Mouse (Mus musculus): ENCODE measurements around the gene Nsmf. TPM values are rescaled to one million over a fixed set of nuclear protein-coding genes. Genes with fewer than 3 reads are reported as not detected.

Gene Nsmf
- 100 to 1,000 TPM; 768 to 931 (median 837) TPM for total RNA-seq (2022)

DNA sequence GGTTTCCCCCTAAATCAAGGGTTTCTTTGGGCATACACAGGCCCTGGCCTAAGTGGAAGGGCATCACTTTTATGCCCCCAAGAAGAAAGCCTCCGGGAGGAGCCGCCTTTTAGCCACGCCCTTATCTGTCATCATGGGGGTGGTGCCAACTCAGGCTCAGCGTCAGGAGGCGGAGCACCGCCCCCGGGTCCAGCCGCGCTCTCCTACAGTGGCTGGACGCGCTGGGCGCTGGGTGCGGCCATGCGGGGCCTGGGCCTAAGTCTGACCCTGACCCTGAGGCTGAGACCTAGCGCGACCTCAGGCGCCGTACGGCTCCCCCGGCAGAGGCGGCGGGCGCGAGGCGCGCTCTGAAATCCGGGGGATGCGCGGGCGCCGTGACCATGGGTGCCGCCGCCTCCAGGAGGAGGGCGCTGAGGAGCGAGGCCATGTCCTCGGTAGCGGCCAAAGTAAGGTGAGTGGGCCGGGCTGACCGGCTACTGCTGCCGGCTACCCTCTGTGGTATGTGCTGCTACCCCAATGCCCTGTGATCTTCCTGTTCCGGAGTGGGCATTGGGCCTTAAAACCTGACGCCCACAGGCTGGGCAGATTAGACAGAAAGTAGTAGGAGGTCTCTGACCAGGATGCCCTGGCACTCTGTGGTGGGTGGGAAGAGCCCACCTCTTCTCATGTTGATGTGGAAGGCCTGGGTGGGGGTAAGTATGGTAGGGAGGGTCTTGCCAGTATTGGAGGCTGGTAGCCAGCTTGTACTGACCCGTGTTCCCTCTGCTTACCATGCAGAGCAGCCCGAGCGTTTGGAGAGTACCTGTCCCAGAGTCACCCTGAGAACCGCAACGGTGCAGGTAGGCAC is at the start of gene Nsmf:
Gene Nsmf (plus strand): TSS at position 135 of the 847 bp plus-strand sequence.
- DNase-seq (ENCODE audit: low spot score in 2 of 2): peak; percentile 81 to 89

DNA sequence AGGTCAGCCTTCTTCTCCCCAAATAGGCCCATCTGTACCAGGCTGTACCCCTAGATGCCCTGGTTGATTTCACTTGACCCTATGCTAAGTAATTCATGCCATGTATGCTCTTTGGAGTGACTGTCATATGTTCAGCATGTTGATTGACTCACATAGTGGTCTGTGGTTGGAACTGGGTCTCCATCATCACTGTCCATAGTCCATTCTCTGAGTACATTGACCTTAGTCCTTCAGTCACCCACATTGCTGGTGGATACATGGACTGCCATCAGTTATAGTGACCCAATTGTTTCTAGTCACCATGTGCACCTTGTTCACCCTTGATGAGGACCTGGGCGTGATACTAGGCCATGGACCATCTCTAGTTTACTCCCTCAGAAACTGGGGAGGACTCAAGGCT is 47.4 kb upstream of the Nsmf start:
- DNase-seq (ENCODE audit: low spot score in 2 of 2): no peak

GRCm38 (mm10) chr2:25008250-25008649 is 45.9 kb upstream of the Nsmf start:
- no peak for DNase-seq (ENCODE audit: low spot score in 2 of 2)

DNA sequence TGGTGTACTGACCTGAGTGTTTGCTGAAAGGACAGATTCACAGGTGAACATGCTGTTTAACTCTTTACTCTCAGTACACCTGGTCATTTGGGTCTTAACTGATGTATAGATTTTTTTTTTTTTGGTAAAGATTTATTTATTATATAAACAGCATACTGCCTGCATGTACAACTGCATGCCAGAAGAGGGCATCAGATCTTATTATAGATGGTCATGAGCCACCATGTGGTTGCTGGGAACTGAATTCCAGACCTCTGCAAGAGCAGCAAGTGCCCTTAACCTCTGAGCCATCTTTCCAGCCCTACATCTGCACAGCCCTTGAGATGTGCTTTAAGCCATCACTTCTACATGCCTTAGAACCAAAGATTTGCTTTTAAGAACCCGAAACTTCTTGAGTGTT is 31.5 kb upstream of the Nsmf start:
- DNase-seq (ENCODE audit: low spot score in 2 of 2): no peak

DNA sequence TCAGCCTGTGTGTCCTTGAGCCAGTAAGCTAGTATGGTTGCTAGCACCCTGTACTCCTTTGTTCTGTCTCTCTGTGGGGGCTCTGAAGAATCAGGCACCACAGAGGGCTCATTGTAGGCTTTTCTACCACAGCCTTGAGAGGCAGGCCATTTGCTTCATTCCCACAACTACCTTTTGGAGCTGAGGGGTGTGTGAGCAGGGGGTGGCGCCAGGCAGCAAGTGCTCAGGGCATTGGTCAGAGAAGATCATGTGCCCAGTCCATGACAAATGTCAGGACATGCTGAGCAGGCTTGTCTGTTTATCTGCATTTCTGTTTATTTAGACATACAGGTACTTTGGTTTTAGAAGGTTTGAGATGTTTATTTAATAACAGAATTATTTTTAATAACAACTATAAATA is 29.0 kb upstream of the Nsmf start:
- no peak for DNase-seq (ENCODE audit: low spot score in 2 of 2)

GRCm38 (mm10) chr2:25034994-25035393 is 19.2 kb upstream of the Nsmf start:
- DNase-seq (ENCODE audit: low spot score in 2 of 2): no peak

DNA sequence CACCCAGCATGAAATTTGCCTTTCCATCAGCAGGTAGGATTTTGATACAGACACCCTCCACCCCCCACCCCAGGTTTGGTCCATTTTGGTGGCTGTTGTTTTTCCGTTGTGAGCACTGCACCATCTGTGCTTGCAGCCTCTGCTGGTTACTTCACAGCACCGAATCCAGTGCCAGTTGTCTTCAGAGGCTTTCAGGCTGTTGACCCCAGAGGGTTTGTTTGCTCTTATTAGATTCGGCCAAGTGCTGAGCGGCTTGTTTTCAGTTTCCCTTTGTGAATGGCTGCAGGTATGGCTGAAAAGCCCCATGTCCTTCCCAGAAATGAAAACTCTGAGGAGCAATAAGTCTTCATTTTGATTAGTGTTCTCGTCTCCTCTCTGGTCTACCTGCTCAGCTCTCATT is 14.1 kb upstream of the Nsmf start:
- DNase-seq (ENCODE audit: low spot score in 2 of 2): no peak

DNA sequence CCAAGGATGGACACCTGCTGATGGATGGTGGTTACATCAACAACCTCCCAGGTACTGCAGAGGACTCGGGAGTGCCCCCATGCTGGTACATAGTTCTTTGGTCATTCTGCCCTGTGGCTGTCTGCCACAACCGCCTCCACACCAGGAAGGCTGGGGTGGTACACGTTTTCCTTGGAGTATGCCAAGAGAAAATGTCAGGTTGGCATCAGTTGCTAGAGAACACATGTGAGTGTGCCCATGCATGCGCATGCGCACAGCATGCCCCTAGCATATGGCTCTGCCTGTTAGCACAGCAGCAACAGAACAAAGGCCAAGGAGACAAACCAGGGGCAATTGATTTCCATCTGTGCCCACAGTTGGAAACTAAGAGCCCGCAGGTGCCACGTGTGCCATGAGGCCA is 3.2 kb upstream of the Nsmf start:
- DNase-seq (ENCODE audit: low spot score in 2 of 2): peak; percentile 73 to 74

DNA sequence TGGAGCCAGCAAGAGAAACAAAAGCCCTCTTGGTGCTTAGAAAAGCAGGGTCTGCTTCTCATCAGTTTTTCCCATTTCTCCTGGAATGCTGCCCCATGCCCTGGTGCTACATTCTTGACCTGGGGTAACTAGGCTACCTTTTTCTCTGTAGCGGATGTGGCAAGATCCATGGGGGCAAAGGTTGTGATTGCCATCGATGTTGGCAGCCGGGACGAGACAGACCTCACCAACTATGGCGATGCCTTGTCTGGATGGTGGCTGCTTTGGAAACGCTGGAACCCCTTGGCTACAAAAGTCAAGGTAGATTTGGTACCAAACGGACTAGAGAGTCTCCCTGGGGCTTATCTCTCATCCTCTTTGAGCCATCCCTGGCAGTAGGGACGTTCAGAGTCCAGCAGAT is 2.7 kb upstream of the Nsmf start:
- no peak for DNase-seq (ENCODE audit: low spot score in 2 of 2)

DNA sequence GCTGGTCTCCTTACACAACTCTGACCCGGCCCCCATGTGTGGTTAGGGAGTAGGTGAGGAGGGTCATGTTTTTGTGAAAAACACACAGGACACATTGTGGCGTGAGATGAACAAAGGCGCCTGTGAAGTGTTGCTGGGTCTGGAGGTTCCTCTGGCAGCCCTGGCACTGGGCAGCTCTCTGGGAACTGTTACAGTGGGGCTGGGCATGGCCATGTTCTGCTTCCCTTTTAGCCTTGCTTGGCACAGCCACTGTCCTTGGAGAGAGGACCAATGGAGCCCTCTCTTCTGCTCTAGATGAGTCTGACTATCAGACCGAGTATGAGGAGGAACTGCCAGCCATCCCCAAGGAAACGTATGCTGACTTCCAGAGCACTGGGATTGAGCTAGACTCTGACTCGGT is 1.1 kb upstream of the Nsmf start:
- no peak for DNase-seq (ENCODE audit: low spot score in 2 of 2)

DNA sequence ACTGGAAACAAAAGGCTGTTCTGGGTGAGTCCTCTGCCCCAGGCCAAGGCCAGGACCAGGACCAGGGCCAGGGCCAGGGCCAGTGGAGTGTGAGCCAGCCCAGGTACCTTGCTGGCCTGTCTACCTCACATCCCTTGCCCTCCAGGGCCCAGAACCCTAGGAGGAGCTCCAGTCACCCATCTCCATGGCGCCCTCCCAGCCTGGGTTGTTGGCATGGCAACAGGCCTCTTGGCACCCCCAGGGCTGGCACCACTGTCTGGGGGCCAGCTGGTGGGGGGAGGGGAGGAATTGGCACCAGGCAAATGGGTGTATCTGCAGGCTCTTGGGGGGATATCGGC is 882 bp downstream of the Nsmf start:
- peak; percentile 83 to 89 for DNase-seq (ENCODE audit: low spot score in 2 of 2)

DNA sequence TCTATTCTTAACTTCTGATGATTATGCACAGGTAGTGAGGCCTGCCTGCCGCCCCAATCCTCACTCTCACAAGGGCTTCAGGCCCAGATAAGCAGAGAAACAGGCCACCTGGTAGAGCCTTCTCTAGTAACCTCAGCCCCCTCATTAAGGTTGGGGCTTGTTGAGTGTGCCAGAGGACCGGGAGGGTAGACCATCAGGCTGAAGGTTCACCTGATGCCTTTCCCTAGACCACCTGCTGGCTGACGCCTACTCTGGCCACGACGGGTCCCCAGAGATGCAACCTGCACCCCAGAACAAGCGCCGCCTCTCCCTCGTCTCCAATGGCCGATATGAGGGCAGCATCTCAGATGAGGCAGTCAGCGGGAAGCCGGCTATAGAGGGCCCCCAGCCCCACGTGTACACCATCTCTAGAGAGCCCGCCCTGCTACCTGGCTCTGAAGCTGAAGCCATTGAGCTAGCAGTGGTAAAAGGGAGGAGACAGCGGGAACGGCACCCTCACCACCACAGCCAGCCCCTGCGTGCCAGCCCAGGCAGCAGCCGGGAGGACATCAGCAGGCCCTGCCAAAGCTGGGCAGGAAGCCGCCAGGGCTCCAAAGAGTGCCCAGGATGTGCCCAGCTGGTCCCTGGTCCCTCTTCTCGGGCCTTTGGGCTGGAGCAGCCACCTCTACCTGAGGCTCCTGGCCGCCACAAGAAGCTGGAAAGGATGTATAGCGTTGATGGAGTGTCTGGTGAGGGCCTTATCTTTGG is 1.4 kb downstream of the Nsmf start:
- DNase-seq (ENCODE audit: low spot score in 2 of 2): peak in 1 of 2 experiments; percentile 30

DNA sequence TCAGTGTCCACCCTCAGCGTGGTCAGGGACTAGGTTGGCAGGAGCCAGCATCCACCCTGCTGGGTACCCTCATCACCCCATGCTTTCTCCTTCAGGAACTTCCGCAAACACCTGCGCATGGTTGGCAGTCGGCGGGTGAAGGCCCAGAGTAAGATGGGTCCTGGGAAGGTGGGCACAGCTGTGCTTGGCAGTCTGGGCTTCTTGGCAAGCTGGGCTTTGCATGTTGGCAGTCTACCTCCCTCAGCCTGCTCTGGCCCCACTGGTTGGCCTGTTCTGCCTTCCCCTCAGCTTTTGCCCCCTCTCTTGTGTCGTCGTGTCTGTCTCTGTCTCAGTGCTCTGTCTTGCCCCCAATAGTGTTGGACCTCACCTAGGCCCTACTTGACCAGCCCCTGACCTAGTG is 4.8 kb downstream of the Nsmf start:
- DNase-seq (ENCODE audit: low spot score in 2 of 2): no peak

DNA sequence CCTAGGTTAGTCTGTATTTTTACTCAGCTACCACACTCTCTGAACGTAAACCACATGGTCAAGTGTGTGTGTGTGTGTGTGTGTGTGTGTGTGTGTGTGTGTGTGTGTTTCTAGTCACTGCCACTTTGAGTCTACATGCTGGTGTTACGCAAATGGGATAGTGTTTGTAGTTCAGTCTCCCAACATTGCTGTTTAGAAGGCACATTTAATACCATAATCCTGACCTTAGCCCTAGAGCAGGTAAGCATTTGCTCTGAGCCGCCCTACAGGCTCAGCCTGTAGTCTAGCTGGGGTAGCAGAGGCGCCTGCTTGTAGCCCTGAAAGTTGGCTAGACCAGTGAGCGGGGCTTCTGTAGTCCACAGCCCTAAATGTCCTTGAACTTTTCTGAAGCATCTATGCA is 9.4 kb downstream of the Nsmf start:
- DNase-seq (ENCODE audit: low spot score in 2 of 2): no peak

DNA sequence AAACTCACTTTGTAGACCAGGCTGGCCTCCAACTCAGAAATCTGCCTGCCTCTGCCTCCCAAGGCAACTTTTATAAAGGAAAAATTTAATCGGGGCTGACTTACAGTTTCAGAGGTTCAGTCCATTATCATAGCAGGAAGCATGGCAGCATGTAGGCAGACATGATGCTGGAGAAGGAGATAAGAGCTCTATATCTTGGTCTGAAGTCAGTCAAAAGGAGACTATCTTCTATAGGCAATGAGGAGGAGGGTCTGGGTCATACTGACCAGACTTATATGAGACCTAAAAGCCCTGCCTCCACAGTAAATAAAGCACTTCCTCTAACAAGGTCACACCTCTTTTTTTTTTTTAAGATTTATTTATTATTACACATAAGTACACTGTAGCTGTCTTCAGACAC is 10.1 kb downstream of the Nsmf start:
- DNase-seq (ENCODE audit: low spot score in 2 of 2): no peak

GRCm38 (mm10) chr2:25065537-25065936 is 11.4 kb downstream of the Nsmf start:
- DNase-seq (ENCODE audit: low spot score in 2 of 2): no peak

GRCm38 (mm10) chr2:25066552-25066951 is 12.4 kb downstream of the Nsmf start:
- no peak for DNase-seq (ENCODE audit: low spot score in 2 of 2)

- no peak for DNase-seq (ENCODE audit: low spot score in 2 of 2)
These were observed 15.4 kb downstream of the Nsmf start for GRCm38 (mm10) chr2:25069537-25069936.

GRCm38 (mm10) chr2:25072398-25072797 is 18.2 kb downstream of the Nsmf start:
- DNase-seq (ENCODE audit: low spot score in 2 of 2): no peak

DNA sequence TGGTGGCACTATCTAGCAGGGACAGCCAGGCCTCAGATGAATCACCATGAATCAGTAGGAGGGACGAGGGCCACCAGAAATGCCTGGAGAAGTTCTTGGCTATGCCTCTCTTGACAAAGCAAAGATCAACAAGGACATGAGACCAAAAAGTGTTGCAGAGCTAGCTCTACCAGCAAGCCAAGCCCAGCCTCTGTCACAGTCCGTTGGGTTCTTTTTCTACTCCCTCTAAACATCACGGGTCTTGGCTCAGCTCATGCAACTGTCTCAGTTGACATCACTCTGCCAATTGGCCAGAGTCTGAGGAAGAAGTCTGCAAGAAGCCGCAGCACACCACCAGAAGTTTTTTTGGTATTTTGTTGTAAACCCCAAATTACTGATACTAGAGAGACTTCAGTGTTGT is 21.4 kb downstream of the Nsmf start:
- DNase-seq (ENCODE audit: low spot score in 2 of 2): no peak

DNA sequence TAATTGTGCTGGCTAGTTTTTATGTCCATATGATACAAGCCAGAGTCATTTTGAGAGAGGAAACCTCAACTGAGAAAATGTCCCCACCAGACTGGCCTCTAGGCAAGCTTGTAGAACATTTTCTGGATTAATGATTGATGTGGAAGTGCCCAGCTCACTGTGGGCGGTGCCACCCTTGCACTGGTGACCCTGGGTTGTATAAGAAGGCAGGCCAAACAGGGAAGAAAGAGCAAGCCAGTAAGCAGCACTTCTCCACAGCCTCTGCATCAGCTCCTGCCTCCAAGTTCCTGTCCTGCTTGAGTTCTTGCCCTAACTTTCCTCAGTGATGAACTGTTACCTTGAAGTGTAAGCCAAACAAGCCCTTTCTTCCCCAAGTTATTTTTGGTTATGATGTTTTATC is 24.8 kb downstream of the Nsmf start:
- no peak for DNase-seq (ENCODE audit: low spot score in 2 of 2)

GRCm38 (mm10) chr2:25080076-25080475 is 25.9 kb downstream of the Nsmf start, which contains the start of gene Entpd8:
TSS of gene Entpd8 (plus strand) at chr2:25080304.
- no peak for DNase-seq (ENCODE audit: low spot score in 2 of 2)

- DNase-seq (ENCODE audit: low spot score in 2 of 2): no peak
These were observed 29.5 kb downstream of the Nsmf start for GRCm38 (mm10) chr2:25083697-25084096.

Measured in layer of hippocampus, adult 8-10 months (tissue).